Mouse (Mus musculus) myocyte (in vitro differentiated cells): Measurements from ENCODE around the gene Hsf2bp. TPM values are rescaled to one million over a fixed set of nuclear protein-coding genes. Genes with fewer than 3 reads are reported as not detected.
A peak's percentile ranks its signal among the peaks of the same experiment; 100 is the strongest.

Experiments
- H3K27me3 ChIP-seq: one replicate; pipeline ENCODE4 v1.6.1; 2011; ENCODE audit not compliant: control insufficient read depth, insufficient read depth, insufficient read length
- H3K36me3 ChIP-seq: one replicate; pipeline ENCODE4 v1.6.1; 2011; ENCODE audit not compliant: control insufficient read depth, insufficient read depth
- H3K4me2 ChIP-seq: one replicate; pipeline ENCODE4 v1.6.1; 2011; ENCODE audit warnings: low read depth, control low read depth
- H3K4me3 ChIP-seq: one replicate; pipeline ENCODE4 v1.5.1; 2011; ENCODE audit warnings: mild to moderate bottlenecking, control low read depth, moderate library complexity
- H3K79me2 ChIP-seq: one replicate; pipeline ENCODE4 v1.6.1; 2011; ENCODE audit not compliant: control insufficient read depth, insufficient read depth
- H3ac ChIP-seq: one replicate; pipeline ENCODE4 v1.6.1; 2011; ENCODE audit not compliant: control insufficient read depth, insufficient read length
- CEBPB ChIP-seq: IDR thresholded peaks from 2 replicates; pipeline ENCODE4 v1.6.1; 2011; ENCODE audit warnings: mild to moderate bottlenecking, moderate library complexity; ENCODE audit not compliant: poor library complexity, insufficient read depth, severe bottlenecking
- E2F4 ChIP-seq: IDR thresholded peaks from one replicate; pipeline ENCODE4 v1.6.1; 2011; ENCODE audit warnings: mild to moderate bottlenecking, control low read depth, moderate library complexity; ENCODE audit not compliant: insufficient read depth
- MAX ChIP-seq: IDR thresholded peaks from one replicate; pipeline ENCODE4 v1.6.1; 2011; ENCODE audit warnings: low read depth, mild to moderate bottlenecking, control low read depth
- MYOD1 ChIP-seq, 3 experiments: IDR thresholded peaks; one replicate each; pipeline ENCODE4 v1.6.1; 2011; ENCODE audit warnings: control low read depth in 2 of 3, low read depth in 2 of 3, mild to moderate bottlenecking in 2 of 3, moderate library complexity in 1 of 3; ENCODE audit not compliant: insufficient read length in 2 of 3, control insufficient read depth in 1 of 3
- MYOG ChIP-seq, 3 experiments: IDR thresholded peaks; one replicate each; pipeline ENCODE4 v1.6.1; 2011; ENCODE audit warnings: control low read depth in 2 of 3, low read depth in 2 of 3, mild to moderate bottlenecking in 2 of 3; ENCODE audit not compliant: insufficient read length in 2 of 3, control insufficient read depth in 1 of 3, insufficient read depth in 1 of 3
- POLR2A ChIP-seq: IDR thresholded peaks from one replicate; pipeline ENCODE4 v1.6.1; 2011; ENCODE audit warnings: low read depth, mild to moderate bottlenecking, control low read depth, moderate library complexity; ENCODE audit not compliant: insufficient read length
- POLR2AphosphoS2 ChIP-seq: IDR thresholded peaks from one replicate; pipeline ENCODE4 v1.6.1; 2011; ENCODE audit warnings: low read depth, control low read depth; ENCODE audit not compliant: insufficient read length
- REST ChIP-seq: IDR thresholded peaks from one replicate; pipeline ENCODE4 v1.6.1; 2011; ENCODE audit warnings: mild to moderate bottlenecking, control low read depth, moderate library complexity; ENCODE audit not compliant: insufficient read depth, insufficient read length
- SRF ChIP-seq: IDR thresholded peaks from one replicate; pipeline ENCODE4 v1.6.1; 2011; ENCODE audit warnings: low read depth; ENCODE audit not compliant: control insufficient read depth, insufficient read length
- TCF12 ChIP-seq: IDR thresholded peaks from one replicate; pipeline ENCODE4 v1.6.1; 2011; ENCODE audit warnings: mild to moderate bottlenecking, control low read depth; ENCODE audit not compliant: poor library complexity, insufficient read depth, severe bottlenecking
- TCF3 ChIP-seq: IDR thresholded peaks from one replicate; pipeline ENCODE4 v1.6.1; 2011; ENCODE audit warnings: low read depth, control low read depth; ENCODE audit not compliant: insufficient read length
- USF1 ChIP-seq: IDR thresholded peaks from one replicate; pipeline ENCODE4 v1.6.1; 2011; ENCODE audit warnings: low read depth, mild to moderate bottlenecking, control low read depth, moderate library complexity
- polyA plus RNA-seq: library from polyadenylated mRNA; unstranded; fragments of >200 nt; fragmentation: generic; extraction: Trizol; gene quantifications from one replicate; pipeline ENCODE4 v1.2.1, GENCODE M21; 2012; ENCODE audit warnings: missing spikeins

Hsf2bp gene
- polyA plus RNA-seq = 4.9 TPM

DNA sequence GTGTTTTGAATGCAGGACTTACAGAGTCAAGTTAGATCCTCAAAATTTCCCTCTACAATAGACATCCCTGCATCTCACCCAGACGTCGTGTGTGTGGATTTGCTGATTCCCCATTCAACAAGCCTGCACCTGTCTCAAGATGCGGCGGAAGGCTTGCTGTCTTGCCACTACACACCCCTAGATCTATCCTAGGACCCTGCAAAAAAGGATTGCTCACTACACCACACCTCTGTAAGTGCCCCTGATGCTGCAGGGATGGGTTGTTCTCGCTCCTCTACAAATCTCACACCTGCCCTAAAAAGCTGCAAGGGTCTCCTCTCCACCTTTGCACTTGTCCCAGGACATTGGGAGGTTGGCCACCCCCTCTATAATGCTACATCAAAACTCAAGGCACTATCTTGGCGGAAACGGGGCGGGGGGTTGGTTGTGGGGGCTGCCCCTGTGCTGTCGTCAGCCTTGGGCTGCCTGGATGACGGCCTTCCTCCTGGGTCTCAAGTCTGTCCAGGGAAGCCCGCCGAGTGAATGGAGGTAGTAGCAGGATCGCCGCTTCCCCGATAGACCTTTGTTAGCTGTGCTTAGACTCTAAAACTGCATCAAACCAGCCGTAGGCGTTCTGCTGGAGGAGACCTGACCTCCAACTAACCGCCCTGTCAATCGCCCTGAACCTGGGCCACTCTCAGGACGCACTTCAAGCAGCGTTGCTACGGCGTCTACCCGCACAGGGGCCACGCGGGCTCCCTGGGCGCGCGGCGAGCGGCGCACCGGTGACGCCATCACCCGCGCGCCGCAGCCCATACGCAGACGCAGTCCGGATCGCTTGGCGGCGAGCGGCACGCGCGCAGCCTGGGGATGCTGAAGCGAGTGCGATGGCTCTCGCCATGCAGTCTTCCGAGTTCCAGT, at the start of gene Hsf2bp, which contains the start of gene Rrp1b:
Gene Hsf2bp, minus strand, starts transcription at position 741 of the 900 bp plus-strand sequence.
Gene Rrp1b, plus strand, starts transcription at position 492 of the 900 bp plus-strand sequence.
- H3K36me3 ChIP-seq = no peaks in the 10 kb centered on the region
- H3ac ChIP-seq = peak within 1 kb of the TSS; percentile 46
- TF ChIP-seq CEBPB = no peak
- no peak for TF ChIP-seq MYOD1 (IDR thresholded peaks at IDR 0.05; ENCODE audit: control insufficient read depth in 1 of 3, insufficient read length in 2 of 3, low read depth in 2 of 3)
- peak; percentile 91 for TF ChIP-seq SRF
- peak; percentile 71 for TF ChIP-seq MAX
- no peak for TF ChIP-seq REST
- TF ChIP-seq MYOG (IDR thresholded peaks at IDR 0.05; ENCODE audit: control insufficient read depth in 1 of 3, insufficient read depth in 1 of 3, insufficient read length in 2 of 3, low read depth in 2 of 3) = peak in 1 of 3 experiments; percentile 27
- TF ChIP-seq POLR2A = peak; percentile 98
- TF ChIP-seq E2F4 = no peak
- TF ChIP-seq TCF3 = peak; percentile 1
- TF ChIP-seq USF1 = no peak
- no peak for TF ChIP-seq TCF12
- peak; percentile 97 for TF ChIP-seq POLR2AphosphoS2
- no peaks in the 10 kb centered on the region for H3K27me3 ChIP-seq
- H3K4me3 ChIP-seq = peak within 1 kb of the TSS; percentile 91
- H3K79me2 ChIP-seq = peaks cover 46% of the 10 kb centered on the region
- peak within 1 kb of the TSS; percentile 99 for H3K4me2 ChIP-seq

DNA sequence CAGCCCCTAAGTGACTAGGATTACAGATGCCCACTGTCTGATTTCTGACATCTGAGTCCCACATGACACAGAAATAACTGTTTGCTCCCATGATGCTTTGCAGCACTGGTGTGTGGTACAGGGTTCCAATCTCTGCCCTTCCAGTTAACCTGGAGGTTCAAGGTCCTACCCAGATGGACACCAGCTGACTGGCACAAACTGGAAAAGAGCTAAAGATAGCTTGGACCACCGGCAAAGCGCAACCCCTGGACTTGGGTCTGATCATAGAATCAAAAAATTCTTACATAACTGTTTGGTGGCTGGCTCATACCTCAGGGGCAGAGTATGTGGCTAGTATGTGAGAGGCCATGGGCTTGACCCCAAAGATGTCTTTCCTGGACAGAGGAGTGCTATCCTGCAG, 47.2 kb upstream of the Hsf2bp start:
- H3K4me3 ChIP-seq = no peak overlapping the region
- H3K27me3 ChIP-seq = peaks cover 4% of the 10 kb centered on the region
- no peaks in the 10 kb centered on the region for H3K36me3 ChIP-seq
- no peaks in the 10 kb centered on the region for H3K79me2 ChIP-seq
- TF ChIP-seq SRF (no peak), E2F4 (no peak), REST (no peak), MYOD1 (IDR thresholded peaks at IDR 0.05; ENCODE audit: control insufficient read depth in 1 of 3, insufficient read length in 2 of 3, low read depth in 2 of 3) (no peak), TCF3 (no peak), MYOG (IDR thresholded peaks at IDR 0.05; ENCODE audit: control insufficient read depth in 1 of 3, insufficient read depth in 1 of 3, insufficient read length in 2 of 3, low read depth in 2 of 3) (no peak), POLR2AphosphoS2 (no peak), POLR2A (no peak), CEBPB (no peak), TCF12 (no peak), MAX (no peak)
- no peak overlapping the region for H3K4me2 ChIP-seq
- H3ac ChIP-seq = no peak overlapping the region

GRCm38 (mm10) chr17:32075164-32075563, 39.0 kb upstream of the Hsf2bp start:
- Histone ChIP-seq H3K79me2 (no peaks in the 10 kb centered on the region), H3ac (no peak overlapping the region), H3K4me2 (no peak overlapping the region), H3K4me3 (no peak overlapping the region), H3K27me3 (peaks cover 4% of the 10 kb centered on the region), H3K36me3 (no peaks in the 10 kb centered on the region)
- TF ChIP-seq MYOG (IDR thresholded peaks at IDR 0.05; ENCODE audit: control insufficient read depth in 1 of 3, insufficient read depth in 1 of 3, insufficient read length in 2 of 3, low read depth in 2 of 3) (peak in 1 of 3 experiments; percentile 48), MYOD1 (IDR thresholded peaks at IDR 0.05; ENCODE audit: control insufficient read depth in 1 of 3, insufficient read length in 2 of 3, low read depth in 2 of 3) (peak in 1 of 3 experiments; percentile 55), TCF12 (no peak)

GRCm38 (mm10) chr17:32074658-32075057, 38.5 kb upstream of the Hsf2bp start:
- no peak overlapping the region for H3ac ChIP-seq
- no peak overlapping the region for H3K4me2 ChIP-seq
- no peaks in the 10 kb centered on the region for H3K36me3 ChIP-seq
- H3K79me2 ChIP-seq = no peaks in the 10 kb centered on the region
- peaks cover 2% of the 10 kb centered on the region for H3K27me3 ChIP-seq
- TF ChIP-seq TCF12 = no peak
- no peak for TF ChIP-seq POLR2AphosphoS2
- no peak for TF ChIP-seq REST
- TF ChIP-seq SRF = no peak
- no peak for TF ChIP-seq E2F4
- no peak for TF ChIP-seq CEBPB
- no peak for TF ChIP-seq MYOD1 (IDR thresholded peaks at IDR 0.05; ENCODE audit: control insufficient read depth in 1 of 3, insufficient read length in 2 of 3, low read depth in 2 of 3)
- TF ChIP-seq MYOG (IDR thresholded peaks at IDR 0.05; ENCODE audit: control insufficient read depth in 1 of 3, insufficient read depth in 1 of 3, insufficient read length in 2 of 3, low read depth in 2 of 3) = no peak
- TF ChIP-seq POLR2A = no peak
- TF ChIP-seq TCF3 = no peak
- no peak for TF ChIP-seq MAX
- no peak for TF ChIP-seq USF1
- H3K4me3 ChIP-seq = no peak overlapping the region

DNA sequence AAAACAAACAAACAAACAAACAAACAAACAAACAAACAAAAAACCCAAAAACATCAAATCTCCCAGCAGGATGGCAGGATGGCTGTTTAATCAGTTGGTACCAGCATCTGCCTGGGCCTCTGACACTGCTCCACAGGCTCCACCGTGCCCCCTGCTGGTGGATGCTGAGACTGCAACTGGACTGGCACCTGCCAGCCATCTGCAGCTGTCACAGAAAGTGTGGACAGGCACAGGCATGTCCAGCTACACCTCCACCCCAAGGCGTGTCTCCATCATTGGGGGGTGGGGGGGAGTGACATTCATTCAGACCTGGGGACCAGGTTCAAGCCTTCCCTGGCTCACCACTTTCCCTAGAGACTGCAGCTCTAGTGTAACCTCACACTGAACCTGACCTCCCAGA, 37.2 kb upstream of the Hsf2bp start:
- Histone ChIP-seq H3K27me3 (no peaks in the 10 kb centered on the region), H3K4me2 (no peak overlapping the region), H3K36me3 (no peaks in the 10 kb centered on the region), H3K79me2 (no peaks in the 10 kb centered on the region), H3ac (no peak overlapping the region), H3K4me3 (no peak overlapping the region)
- TF ChIP-seq USF1 (no peak), MYOG (IDR thresholded peaks at IDR 0.05; ENCODE audit: control insufficient read depth in 1 of 3, insufficient read depth in 1 of 3, insufficient read length in 2 of 3, low read depth in 2 of 3) (peak; percentile 15 to 79 (median 55)), POLR2AphosphoS2 (no peak), TCF12 (peak; percentile 50), POLR2A (no peak), SRF (no peak), CEBPB (no peak), TCF3 (peak; percentile 68), MYOD1 (IDR thresholded peaks at IDR 0.05; ENCODE audit: control insufficient read depth in 1 of 3, insufficient read length in 2 of 3, low read depth in 2 of 3) (peak in 2 of 3 experiments; percentile 77 to 85)
